Mouse (Mus musculus) hindbrain, embryonic 14.5 days (tissue): ENCODE data around the gene Prim2. TPM values are rescaled to one million over a fixed set of nuclear protein-coding genes. Genes with fewer than 3 reads are reported as not detected.

Source experiments
- polyA plus RNA-seq: library from polyadenylated mRNA; unstranded; fragments of >200 nt; fragmentation: Nextera tagmentation; extraction: Ambion mirVana; gene quantifications from 2 replicates; pipeline ENCODE4 v1.2.1, GENCODE M21; 2014

Gene Prim2
- polyA plus RNA-seq, 1 experiment from 2014 or later: 20.6 TPM

Other genes starting within 250 kb of the Prim2 start
- 27.9 and 28.8 TPM in 2 replicates for gene Rab23, start 50.1 kb upstream of the Prim2 start, polyA plus RNA-seq
- gene Bag2, start 88.0 kb upstream of the Prim2 start, polyA plus RNA-seq: 22.6 and 25.5 TPM in 2 replicates
- 58.5 and 64.9 TPM in 2 replicates for gene Zfp451, start 144.8 kb upstream of the Prim2 start, polyA plus RNA-seq
- 55.9 and 75.5 TPM in 2 replicates for gene Bend6, start 238.0 kb upstream of the Prim2 start, polyA plus RNA-seq
- 58.1 and 63.1 TPM in 2 replicates for gene Dst, start 238.4 kb upstream of the Prim2 start, polyA plus RNA-seq